8 mouse cellular contexts compared by ENCODE assay signal in the genomic region with DNA sequence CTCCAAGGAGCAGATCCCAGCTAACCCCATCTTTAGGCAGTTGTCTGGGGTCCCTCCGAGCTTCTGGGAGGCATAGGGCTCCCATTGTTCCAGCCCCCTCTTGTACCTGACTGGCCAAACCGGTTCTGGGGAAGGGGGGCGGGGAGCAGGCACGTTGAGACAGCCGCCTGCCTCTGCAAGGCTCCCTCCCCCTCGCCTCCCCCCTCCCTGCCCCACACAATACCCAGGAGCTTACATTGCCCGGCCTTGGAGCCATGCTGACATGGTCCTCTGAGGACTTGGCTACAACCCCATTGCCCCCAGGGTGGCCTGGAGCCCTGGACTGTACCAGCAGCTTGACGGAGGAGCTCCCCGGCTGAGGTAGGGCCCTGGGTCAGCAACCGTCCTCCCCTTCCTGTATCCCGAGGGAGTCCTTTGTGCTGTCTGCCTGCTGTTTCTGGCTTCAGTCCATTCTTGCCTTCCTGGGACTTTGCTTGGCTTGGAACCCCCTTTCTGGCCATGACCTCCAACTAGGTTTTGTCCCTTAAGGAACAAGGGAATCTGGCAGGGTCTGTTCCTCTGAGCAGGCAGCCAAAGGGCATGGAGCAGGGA. TPM values are rescaled to one million over a fixed set of nuclear protein-coding genes. Genes with fewer than 3 reads are reported as not detected.
A peak's percentile ranks its signal among the peaks of the same experiment; 100 is the strongest.
DNase-seq lines count a peak whose midpoint lies in the region; ATAC-seq lines count a peak whose summit lies in the region.

No protein-coding gene starts in this region.

- peak; percentile 23 to 35 for DNase-seq in cerebellum, postnatal 10 days
- no peak for DNase-seq in cerebellum, postnatal 4 days (ENCODE audit: low spot score in 2 of 2)
- peak; percentile 51 for DNase-seq in retina, postnatal 1 day
- DNase-seq in retina, embryonic 14.5 days (ENCODE audit: low spot score): no peak
- DNase-seq in kidney, adult 8-10 months: peak; percentile 51 to 54
- DNase-seq in lung, postnatal 25 days (ENCODE audit: low spot score): peak; percentile 63
- DNase-seq in thymus, postnatal 10 days (ENCODE audit: low spot score in 2 of 2): no peak

- ATAC-seq in erythroblast, adult 5-6 weeks (replicated peaks; ENCODE audit: low FRiP score, poor library complexity, severe bottlenecking): no peak

RNA-seq across cellular contexts. Expression of a gene that starts 3.4 kb away (rescaled TPM):
- total RNA-seq in erythroblast, adult 5-6 weeks (2015; ENCODE audit: low replicate concordance): not detected in 2 replicates
- total RNA-seq in erythroblast, adult 5-6 weeks (2017; ENCODE audit: low replicate concordance): not detected in 2 replicates

RNA-seq across cellular contexts. Expression of a gene that starts 29.0 kb away (rescaled TPM):
- not detected in 2 replicates for total RNA-seq in erythroblast, adult 5-6 weeks (2015; ENCODE audit: low replicate concordance)
- 0.42 TPM in 1 of 2 replicates, not detected in the other for total RNA-seq in erythroblast, adult 5-6 weeks (2017; ENCODE audit: low replicate concordance)

RNA-seq across cellular contexts. Expression of a gene that starts 58.3 kb away (rescaled TPM):
- not detected in 2 replicates for total RNA-seq in erythroblast, adult 5-6 weeks (2015; ENCODE audit: low replicate concordance)
- total RNA-seq in erythroblast, adult 5-6 weeks (2017; ENCODE audit: low replicate concordance): 0.14 TPM in 1 of 2 replicates, not detected in the other

Comparison
In these comparisons a context has a peak if more than half of its experiments do, and no peak if none do; other contexts are left out.
1. DNase-seq: peak in cerebellum, postnatal 10 days (2 of 2), retina, postnatal 1 day (single experiment), kidney, adult 8-10 months (2 of 2) and lung, postnatal 25 days (single experiment); none in cerebellum, postnatal 4 days (0 of 2), retina, embryonic 14.5 days (single experiment) and thymus, postnatal 10 days (0 of 2).